Mouse (Mus musculus) heart, postnatal 36 days (tissue): Measurements from ENCODE around the gene Gmppb. TPM values are rescaled to one million over a fixed set of nuclear protein-coding genes. Genes with fewer than 3 reads are reported as not detected.

ENCODE experiments used
- DNase-seq, 2 experiments: peaks; one replicate each; pipeline ENCODE4 v3.0.0; 2021 to 2022
- intact Hi-C: fragments of 180-260 bp; cut with DNase I; formaldehyde crosslinking; loops from one replicate; pipeline ENCODE4 v1.15.1; 2025
- total RNA-seq, 2 experiments: library from RNA; stranded (reverse); gene quantifications; 2 replicates each; pipeline ENCODE4 v1.2.3; 2021

The Gmppb gene
- total RNA-seq, 2 experiments from 2014 or later, result 8.4 to 10.4 TPM

DNA sequence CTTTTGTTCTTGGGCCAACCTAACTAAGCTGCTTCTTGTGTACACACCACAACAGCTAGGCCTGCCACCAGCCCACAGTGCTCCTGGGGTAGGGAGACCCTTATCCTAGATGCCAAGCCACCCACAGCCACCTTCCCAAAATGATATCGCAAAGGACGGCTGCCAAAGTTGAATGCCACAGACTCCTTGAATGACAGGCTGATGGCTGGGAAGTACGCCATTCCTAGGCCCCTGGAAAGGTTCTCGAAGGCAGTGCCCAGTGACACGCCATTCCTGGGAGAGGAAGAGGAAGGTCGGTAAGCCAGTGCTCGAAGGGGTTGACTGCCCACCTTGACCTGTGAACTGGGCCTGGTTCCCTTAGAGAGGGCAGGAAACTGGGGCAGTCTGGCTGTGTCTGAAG lies 20.5 kb downstream of the Gmppb start:
- no peak for DNase-seq
- intact Hi-C loops, result no loop called here

DNA sequence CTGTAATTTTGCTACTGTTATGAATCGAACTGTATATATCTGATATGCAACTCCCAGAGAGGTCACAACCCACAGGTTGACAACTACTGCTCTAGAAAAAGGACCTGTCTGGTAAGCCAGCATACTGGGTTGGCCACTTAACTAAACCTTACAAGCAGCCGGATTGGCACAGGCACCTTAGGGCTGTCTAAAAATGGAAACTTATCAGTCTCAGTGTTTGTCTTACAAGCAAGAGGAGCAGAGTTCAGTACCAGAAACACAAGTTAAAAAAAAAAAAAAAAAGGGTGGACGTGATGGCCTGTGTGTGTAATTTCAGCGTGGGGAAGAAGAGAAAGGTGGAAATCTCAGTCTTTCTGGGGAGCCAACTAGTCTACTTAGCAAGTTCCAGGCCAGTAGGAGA lies 22.8 kb downstream of the Gmppb start:
- no peak for DNase-seq
- intact Hi-C loops, result no loop called here

DNA sequence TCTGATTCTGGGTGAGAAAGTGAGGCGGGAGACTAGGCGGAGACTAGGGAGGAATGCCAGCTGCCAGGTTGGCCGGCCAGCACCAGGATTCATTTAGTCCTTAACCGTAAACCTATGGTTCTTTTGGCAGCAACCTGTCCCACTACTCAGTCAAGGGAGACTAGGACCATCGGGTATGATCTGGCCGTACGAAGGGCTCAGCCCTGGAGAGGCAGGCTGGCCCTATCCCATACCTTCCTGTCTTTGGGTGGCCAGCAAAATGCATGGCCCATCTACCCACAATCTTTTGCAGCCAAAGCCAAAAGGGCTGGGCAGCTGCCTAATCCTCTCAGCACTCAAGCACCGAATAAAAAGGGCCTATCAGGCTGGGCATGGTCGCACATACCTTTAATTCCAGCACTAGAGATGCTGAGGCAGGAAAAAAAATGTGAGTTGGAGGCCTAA lies 23.5 kb downstream of the Gmppb start:
- DNase-seq, result no peak
- intact Hi-C loops, result no loop called here

DNA sequence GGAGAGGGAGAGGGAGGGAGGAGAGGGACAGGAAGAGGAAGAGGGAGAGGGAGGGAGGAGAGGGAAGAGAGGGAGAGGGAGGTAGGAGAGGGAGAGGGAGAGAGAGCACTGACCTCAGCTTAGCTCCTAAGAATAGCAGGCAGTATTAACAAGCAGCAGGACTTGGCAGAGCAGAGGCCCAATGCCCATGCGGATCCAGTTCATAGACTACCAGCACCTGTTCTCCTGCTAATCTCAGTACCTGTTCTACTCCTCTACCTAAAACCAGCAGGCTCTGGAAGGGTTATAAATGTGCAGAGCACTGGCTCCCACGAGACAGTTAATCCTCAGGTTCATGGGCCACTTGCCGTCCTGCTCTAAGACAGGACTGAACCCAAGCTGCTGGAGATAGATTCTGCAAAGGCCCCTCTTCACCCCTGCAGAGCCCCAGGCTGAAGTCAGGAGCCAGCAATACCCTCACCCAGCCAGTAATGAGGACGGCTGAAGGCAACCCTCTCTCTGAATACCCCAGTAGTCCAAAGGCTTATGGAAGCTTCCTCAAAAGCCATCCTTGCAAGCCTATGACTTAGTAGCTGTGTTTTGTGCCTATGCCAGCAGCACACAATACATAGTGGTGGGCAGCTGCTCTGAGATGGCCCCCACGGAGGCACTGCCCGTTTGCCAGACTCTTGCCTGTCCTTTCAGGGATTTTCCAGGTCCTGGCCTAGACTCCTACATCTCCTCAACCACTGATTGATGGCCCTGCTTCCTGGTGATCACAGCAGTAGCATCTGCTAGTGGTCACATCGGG lies 24.3 kb downstream of the Gmppb start:
- no peak for DNase-seq
- intact Hi-C loops, result no loop called here

DNA sequence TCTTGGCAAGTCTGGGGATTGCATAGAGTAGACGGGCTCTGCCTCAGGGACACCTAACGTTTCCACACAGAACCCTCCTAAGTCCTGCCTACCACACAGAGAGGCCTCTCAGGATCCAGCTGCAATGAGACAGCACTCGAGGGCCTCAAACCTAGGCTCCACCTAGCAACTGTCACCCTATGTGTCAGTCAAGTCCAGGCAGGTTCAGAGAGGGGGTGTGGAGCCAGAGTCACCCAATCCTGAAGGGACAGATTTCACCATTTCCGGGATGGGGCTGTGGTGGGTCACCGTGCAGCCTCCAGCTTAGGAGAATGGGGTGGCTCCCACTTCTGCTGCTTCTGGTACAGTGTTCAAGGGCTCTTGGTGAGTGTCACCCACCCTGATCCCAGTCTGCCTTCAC lies 31.1 kb downstream of the Gmppb start, which contains the start of gene Mst1:
Gene Mst1, plus strand, starts transcription at position 269 of the 400 bp plus-strand sequence.
- intact Hi-C loops, result no loop called here
- DNase-seq, result no peak

DNA sequence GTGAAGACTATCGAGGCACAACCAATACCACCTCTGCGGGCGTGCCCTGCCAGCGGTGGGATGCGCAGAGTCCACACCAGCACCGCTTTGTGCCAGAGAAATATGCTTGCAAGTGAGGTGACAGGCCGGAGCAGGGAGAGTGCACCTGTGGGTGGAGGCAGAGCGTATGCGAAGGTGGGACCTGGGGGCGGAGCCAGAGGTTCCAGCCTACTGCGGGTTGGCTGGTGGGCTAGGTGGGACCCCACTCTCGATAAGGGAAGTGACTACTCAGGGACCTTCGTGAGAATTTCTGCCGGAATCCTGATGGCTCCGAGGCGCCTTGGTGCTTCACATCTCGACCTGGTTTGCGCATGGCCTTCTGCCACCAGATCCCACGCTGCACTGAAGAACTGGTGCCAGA lies 33.5 kb downstream of the Gmppb start:
- no peak for DNase-seq
- intact Hi-C loops, result no loop called here

DNA sequence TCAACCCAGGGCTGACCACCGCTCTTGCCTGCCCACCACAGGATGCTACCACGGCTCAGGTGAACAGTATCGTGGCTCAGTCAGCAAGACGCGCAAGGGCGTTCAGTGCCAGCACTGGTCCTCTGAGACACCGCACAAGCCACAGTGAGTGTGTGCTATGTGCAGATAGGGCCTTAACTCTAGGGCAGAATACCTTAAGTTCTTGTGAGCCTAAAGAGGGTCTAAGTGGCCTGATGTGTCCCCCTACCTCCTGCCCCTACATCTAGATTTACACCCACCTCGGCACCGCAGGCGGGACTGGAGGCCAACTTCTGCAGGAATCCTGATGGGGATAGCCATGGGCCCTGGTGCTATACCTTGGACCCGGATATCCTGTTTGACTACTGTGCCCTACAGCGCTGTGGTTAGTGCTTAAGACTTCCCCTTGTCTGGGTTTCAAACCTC lies 34.0 kb downstream of the Gmppb start, which contains the start of gene Rnf123:
Gene Rnf123, minus strand, starts transcription at position 359 of the 444 bp plus-strand sequence.
- no peak for DNase-seq
- intact Hi-C loops, result no loop called here

DNA sequence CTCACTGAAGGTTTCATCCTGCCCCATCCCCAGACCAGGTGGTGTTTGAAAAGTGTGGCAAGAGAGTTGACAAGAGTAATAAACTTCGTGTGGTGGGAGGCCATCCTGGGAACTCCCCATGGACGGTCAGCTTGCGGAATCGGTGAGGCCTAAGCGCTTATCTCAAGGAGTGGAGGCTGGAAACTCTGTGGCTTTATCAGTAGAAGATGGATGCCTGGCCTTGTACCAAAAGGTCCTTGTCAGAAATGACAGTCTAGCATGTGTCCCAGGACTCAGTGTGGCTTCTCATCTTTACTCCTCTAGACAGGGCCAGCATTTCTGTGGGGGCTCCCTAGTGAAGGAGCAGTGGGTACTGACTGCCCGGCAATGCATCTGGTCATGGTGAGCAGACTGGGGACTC lies 34.5 kb downstream of the Gmppb start:
- intact Hi-C loops, result no loop called here
- no peak for DNase-seq

DNA sequence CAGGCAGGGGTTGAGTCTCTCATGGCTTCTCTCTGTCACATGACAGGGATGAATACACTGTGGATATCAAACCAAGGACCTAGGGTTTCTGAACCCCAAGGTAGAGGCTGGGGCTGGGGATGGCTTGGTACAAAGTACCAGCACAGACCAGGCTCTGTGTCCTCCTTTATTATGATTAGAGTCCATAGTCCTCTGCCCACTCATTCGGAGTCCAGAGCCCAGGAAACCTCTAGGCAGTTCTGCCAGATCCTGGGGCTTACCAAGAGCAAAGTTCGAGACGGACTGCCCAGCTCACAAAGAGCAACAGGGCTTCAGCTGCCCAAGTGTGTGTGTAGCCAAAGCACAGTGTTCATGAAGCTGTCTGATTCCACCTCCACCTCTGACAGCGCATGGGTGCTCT lies 36.2 kb downstream of the Gmppb start:
- intact Hi-C loops, result no loop called here
- no peak for DNase-seq

DNA sequence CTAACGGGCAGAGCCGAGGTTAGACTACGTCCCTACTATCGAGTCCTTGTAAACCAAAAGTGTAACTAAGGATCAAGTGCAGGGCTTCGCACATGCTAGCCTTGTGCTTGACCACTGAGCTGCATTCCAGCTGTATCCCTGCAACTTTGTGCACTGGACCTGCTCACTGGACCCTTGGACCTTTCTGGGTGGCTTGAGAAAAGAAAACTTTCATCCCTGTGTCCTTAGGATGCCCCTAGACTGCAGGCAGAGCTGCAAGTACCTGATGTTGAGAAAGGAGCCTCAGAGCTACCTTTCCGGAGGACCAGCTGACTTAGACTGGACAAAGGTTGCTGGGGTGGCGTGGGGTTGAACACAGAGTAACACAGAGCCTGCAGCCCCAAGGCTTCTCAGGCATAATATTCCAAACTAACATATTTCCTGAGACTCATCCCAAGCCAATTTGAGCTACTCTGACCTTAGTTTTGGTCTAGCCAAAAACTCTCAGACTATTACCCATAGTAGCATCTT lies 41.6 kb downstream of the Gmppb start:
- intact Hi-C loops, result no loop called here
- no peak for DNase-seq

DNA sequence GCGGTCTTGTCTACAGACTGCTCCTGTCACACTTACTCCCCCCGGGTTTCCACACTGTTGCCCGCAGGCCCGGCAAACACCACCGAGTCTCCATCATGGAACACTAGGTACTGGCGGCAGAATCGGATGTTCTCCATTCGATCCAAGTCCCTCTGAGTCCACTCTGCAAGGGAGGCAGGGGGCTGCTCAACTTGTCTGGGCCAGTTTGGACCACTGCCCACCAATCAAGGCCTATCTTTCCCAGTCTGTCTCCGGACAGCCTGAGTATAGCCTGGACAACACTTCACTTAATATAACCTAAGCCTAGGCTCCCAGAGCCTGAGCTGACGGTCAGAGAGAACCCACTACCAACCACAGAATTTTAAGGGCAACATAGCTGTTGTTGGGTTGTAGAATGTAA lies 44.5 kb downstream of the Gmppb start:
- no peak for DNase-seq
- intact Hi-C loops, result no loop called here

DNA sequence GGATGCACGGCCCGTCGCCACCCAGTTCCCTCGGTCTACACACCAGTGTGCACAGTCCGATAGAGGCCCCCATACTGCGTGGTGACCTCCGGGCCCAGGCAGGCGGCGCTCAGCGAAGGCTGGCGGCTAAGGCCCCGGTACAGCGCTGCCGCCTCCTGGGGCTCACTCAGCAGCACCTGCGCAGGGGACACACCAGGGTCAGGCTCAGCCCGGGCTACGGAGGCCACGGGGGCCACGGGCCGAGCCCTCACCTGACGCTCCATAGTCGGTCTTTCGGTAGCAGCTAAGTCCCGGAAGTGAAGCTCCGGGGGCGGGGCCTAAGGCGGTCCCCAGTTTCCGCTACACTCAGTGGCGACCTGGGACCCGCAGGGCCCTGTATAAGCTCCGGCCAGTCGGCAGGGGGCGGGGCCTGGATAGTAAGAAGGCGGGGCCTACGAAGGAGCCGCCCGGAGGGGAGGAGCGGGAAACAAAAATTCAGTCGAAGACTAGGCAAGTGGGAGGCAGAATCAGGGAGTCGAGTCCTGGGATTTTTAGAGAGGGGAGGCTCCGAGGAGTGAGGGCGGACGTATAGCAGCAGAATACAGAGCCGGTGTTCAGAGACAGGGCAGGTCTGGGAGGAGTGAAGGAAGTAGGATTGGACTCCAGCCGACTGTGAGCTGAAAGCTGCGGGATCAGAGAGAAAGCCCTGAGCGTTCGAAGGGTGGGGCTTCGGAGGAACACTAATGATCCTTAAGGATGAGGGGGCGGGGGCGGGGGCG lies 45.3 kb downstream of the Gmppb start, which contains the start of gene Apeh:
Gene Apeh, minus strand, starts transcription at position 423 of the 758 bp plus-strand sequence.
- intact Hi-C loops, result loop anchor here (2.0 kb wide), 1 partner anchor 190 kb away; no protein-coding TSS in a partner anchor
- peak; percentile 95 to 96 for DNase-seq

DNA sequence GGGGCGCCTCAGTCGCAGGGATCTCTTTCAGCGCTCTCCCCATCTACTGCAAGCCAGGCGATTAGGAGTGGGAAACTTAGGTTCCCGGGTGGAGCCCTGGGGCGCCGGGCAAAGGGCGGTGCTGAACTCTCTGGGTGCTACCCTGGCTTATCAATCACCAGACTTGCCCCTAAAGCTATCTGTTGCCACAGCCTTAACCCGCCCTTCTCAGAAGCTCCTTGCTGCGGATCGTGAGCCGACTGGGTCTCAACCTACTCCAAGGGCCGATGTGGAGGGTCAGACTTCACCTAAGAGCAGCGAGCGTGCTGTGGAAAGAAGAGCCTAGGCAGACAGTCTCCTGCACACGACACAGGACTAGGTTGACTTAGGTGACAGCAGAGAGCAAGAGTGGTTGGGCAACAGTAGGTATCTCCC lies 46.0 kb downstream of the Gmppb start:
- DNase-seq, result peak in 1 of 2 experiments; percentile 22
- intact Hi-C loops, result loop anchor here (1.0 to 2.0 kb wide), 2 partner anchors 106 to 190 kb away; no protein-coding TSS in a partner anchor

DNA sequence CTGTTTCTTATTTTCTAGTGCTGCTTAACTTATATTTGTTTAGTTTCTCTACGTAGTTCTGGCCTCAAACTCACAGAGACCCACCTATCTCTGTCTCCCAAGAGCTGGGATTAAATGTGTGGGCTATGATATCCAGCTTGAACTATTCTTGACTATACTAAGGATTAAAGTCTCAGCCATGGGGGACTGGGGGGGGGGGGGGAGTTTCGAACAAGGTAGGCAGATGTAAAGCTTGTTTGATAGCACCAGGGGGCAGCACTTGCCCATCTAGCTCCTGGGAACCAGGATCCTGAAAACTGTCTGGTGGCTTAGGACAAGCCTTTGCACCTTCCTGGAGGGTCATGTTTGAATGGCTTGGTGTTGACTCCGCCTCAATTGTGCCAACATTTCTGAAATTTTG lies 46.5 kb downstream of the Gmppb start:
- intact Hi-C loops, result loop anchor here (1.0 to 2.0 kb wide), 2 partner anchors 106 to 189 kb away; no protein-coding TSS in a partner anchor
- peak; percentile 62 to 72 for DNase-seq

DNA sequence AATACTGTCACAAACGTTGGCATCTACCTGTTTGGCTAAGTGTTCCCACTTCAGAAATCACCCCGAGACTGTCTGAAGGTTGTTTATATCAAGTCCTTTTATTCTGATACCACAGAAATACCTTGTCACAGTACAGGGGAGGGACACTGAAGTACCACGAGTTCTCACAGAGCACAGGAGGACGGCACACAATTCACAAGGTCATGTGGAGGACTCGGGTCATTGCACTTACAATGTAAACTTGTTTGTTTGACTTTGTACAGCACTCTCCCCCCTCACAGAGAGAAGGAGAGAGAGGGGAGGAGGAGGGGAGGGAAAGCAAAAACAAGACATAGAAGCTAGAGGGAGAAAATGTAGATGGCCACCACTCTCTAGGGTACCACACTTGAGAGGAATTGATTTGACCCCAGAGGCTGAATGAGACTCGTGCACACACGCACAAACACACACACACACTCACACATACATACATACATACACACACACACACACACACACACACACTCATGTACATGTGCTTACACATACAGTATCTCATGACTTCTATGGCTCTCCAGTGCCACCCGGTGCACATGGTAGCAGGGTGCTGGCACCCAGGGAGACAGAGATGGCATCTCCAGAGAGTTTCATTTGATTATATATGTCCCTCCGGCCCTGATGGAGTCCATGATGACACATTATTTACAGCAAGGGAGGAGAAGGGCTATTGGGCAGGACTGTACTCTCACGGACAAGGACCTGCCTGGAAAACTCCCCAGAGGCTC lies 47.1 kb downstream of the Gmppb start:
- no peak for DNase-seq
- intact Hi-C loops, result loop anchor here (1.0 to 2.0 kb wide), 3 partner anchors 33 to 189 kb away; no protein-coding TSS in a partner anchor

DNA sequence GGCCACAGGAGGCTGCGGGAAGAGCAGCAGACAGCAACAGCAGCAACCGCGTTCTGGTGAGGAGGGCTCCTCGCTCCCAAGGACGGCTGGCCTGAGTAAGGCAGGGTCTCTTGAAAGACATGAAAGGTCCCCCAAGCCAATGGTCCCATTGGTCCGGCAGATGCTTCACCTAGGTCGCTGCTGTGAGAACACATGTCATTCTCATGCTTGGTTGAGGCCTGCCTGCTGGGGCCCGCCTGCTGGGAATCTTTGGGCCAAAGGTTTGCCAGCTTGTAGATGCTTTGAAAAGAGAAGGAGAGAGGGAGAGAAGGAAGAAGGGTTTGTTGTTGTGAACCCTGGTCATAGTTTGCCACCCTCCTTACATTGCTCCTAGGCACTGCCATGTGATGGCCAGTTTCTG lies 50.6 kb downstream of the Gmppb start:
- DNase-seq, result no peak
- intact Hi-C loops, result no loop called here
